Mouse (Mus musculus) limb, embryonic 11.5 days (tissue): ENCODE data around the gene Klk13. TPM values are rescaled to one million over a fixed set of nuclear protein-coding genes. Genes with fewer than 3 reads are reported as not detected.
"Not testable (repeated sequence)": the region's sequence is repeated elsewhere in the genome, so short reads cannot be mapped to it uniquely, and the experiment has no call there.

ENCODE experiments used
- ATAC-seq: fragments of 200-750 bp; cut with Nextera tagmentation; 2 replicates; pipeline ENCODE4 v1.8.0; 2017; ENCODE audit warnings: low read depth; ENCODE audit not compliant: insufficient number of reproducible peaks, low FRiP score, low TSS enrichment
- DNase-seq: peaks from one replicate; pipeline ENCODE4 v3.0.0-alpha.2; 2015; ENCODE audit warnings: low spot score
- H3K27ac ChIP-seq: fragments of 300-500 bp; sonication (generic); replicated peaks from 2 replicates; pipeline ENCODE4 v1.5.1; 2014; ENCODE audit warnings: low read depth, mild to moderate bottlenecking, low read length
- H3K27me3 ChIP-seq: fragments of 300-500 bp; sonication (generic); 2 replicates; pipeline ENCODE4 v1.6.1; 2014; ENCODE audit warnings: mild to moderate bottlenecking, low read length, mixed read lengths; ENCODE audit not compliant: control insufficient read depth, insufficient read depth
- H3K36me3 ChIP-seq: fragments of 300-500 bp; sonication (generic); 2 replicates; pipeline ENCODE4 v1.6.1; 2014; ENCODE audit warnings: mild to moderate bottlenecking, low read length, moderate library complexity, mixed read lengths; ENCODE audit not compliant: control insufficient read depth, insufficient read depth
- H3K4me1 ChIP-seq: fragments of 300-500 bp; sonication (generic); 2 replicates; pipeline ENCODE4 v1.6.1; 2014; ENCODE audit warnings: low read length, mixed read lengths; ENCODE audit not compliant: control insufficient read depth, insufficient read depth
- H3K4me2 ChIP-seq: fragments of 300-500 bp; sonication (generic); 2 replicates; pipeline ENCODE4 v1.6.1; 2014; ENCODE audit warnings: low read depth, mild to moderate bottlenecking, moderate library complexity; ENCODE audit not compliant: severe bottlenecking
- H3K4me3 ChIP-seq: fragments of 300-500 bp; sonication (generic); 2 replicates; pipeline ENCODE4 v1.5.1; 2014; ENCODE audit warnings: low read depth, low read length
- H3K9ac ChIP-seq: fragments of 300-500 bp; sonication (generic); 2 replicates; pipeline ENCODE4 v1.6.1; 2014; ENCODE audit warnings: mild to moderate bottlenecking, low read length
- H3K9me3 ChIP-seq: fragments of 300-500 bp; sonication (generic); 2 replicates; pipeline ENCODE4 v1.6.1; 2016; ENCODE audit warnings: low read length; ENCODE audit not compliant: control insufficient read depth
- WGBS: fragments of 180-500 bp; shearing (Covaris S2); extraction: QIAGEN DNeasy Blood & Tissue Kit; methylation state at CpG from one replicate; pipeline ENCODE4 v1.1.7; 2014; 5-methylcytosine and 5-hydroxymethylcytosine counted together
- polyA plus RNA-seq: library from polyadenylated mRNA; unstranded; fragments of >200 nt; fragmentation: Nextera tagmentation; extraction: Ambion mirVana; gene quantifications from 2 replicates; pipeline ENCODE4 v1.2.1, GENCODE M21; 2014

Gene Klk13
- polyA plus RNA-seq, result 0.48 and 1.0 TPM in 2 replicates

GRCm38 (mm10) chr7:43712267-43712666 lies at the start of gene Klk13:
Gene Klk13 (plus strand): TSS chr7:43712567.
- Histone ChIP-seq H3K27me3 (no peaks in the 10 kb centered on the region), H3K4me3 (no peak within 1 kb of the TSS), H3K36me3 (no peaks in the 10 kb centered on the region), H3K4me1 (peaks cover 8% of the 10 kb centered on the region; the same call in 1 of the 2 replicates), H3K9ac (no peak within 1 kb of the TSS), H3K9me3 (no peaks in the 10 kb centered on the region), H3K27ac (no peak within 1 kb of the TSS), H3K4me2 (peak within 1 kb of the TSS; percentile 33)
- DNase-seq, result no peak
- WGBS, result 58% methylated on average over 4 of the region's 4 CpGs
- ATAC-seq, result no peak

GRCm38 (mm10) chr7:43662804-43663203 lies 49.6 kb upstream of the Klk13 start:
- Histone ChIP-seq H3K4me2 (no peak overlapping the region), H3K4me1 (no peaks in the 10 kb centered on the region), H3K9me3 (no peaks in the 10 kb centered on the region), H3K36me3 (no peaks in the 10 kb centered on the region), H3K9ac (no peak overlapping the region), H3K27me3 (no peaks in the 10 kb centered on the region), H3K4me3 (no peak overlapping the region), H3K27ac (no peak overlapping the region)
- no peak for ATAC-seq
- no peak for DNase-seq
- 100% methylated on average over 1 of the region's 1 CpGs for WGBS

GRCm38 (mm10) chr7:43667221-43667620 lies 45.1 kb upstream of the Klk13 start:
- not testable (repeated sequence) for H3K4me3 ChIP-seq, ATAC-seq, H3K27me3 ChIP-seq, H3K9me3 ChIP-seq, H3K9ac ChIP-seq, H3K4me1 ChIP-seq, DNase-seq, H3K27ac ChIP-seq, H3K4me2 ChIP-seq, H3K36me3 ChIP-seq
- 88% methylated on average over 4 of the region's 4 CpGs for WGBS

- no peak overlapping the region for H3K27ac ChIP-seq
- WGBS, result 24% methylated on average over 3 of the region's 3 CpGs
Measured at GRCm38 (mm10) chr7:43668582-43668981, 43.8 kb upstream of the Klk13 start.

GRCm38 (mm10) chr7:43671064-43671808 lies 41.1 kb upstream of the Klk13 start:
- Histone ChIP-seq H3K4me2 (peak overlapping the region; percentile 34), H3K27ac (no peak overlapping the region), H3K9ac (peak overlapping the region; percentile 44; the same call in 1 of the 2 replicates), H3K4me3 (peak overlapping the region; percentile 63), H3K36me3 (peaks cover 9% of the 10 kb centered on the region), H3K4me1 (peaks cover 5% of the 10 kb centered on the region), H3K9me3 (no peaks in the 10 kb centered on the region), H3K27me3 (no peaks in the 10 kb centered on the region)
- peak; percentile 33; the same call in 1 of the 2 replicates for ATAC-seq
- WGBS, result 70% methylated on average over 11 of the region's 11 CpGs
- no peak for DNase-seq

More at GRCm38 (mm10) chr7:43668582-43668981, 43.8 kb upstream of the Klk13 start:
- H3K4me1 ChIP-seq, result peaks cover 5% of the 10 kb centered on the region
- no peak overlapping the region for H3K4me2 ChIP-seq
- DNase-seq (peak; percentile 34), ATAC-seq (no peak)
- H3K36me3 ChIP-seq, result no peaks in the 10 kb centered on the region
- no peaks in the 10 kb centered on the region for H3K9me3 ChIP-seq
- no peaks in the 10 kb centered on the region for H3K27me3 ChIP-seq
- H3K9ac ChIP-seq, result no peak overlapping the region
- H3K4me3 ChIP-seq, result no peak overlapping the region

- Histone ChIP-seq H3K4me1 (peaks cover 5% of the 10 kb centered on the region), H3K4me2 (peak within 1 kb of the TSS; percentile 58), H3K36me3 (peaks cover 16% of the 10 kb centered on the region), H3K27me3 (no peaks in the 10 kb centered on the region), H3K9me3 (no peaks in the 10 kb centered on the region), H3K9ac (peak within 1 kb of the TSS; percentile 68), H3K27ac (no peak within 1 kb of the TSS), H3K4me3 (peak within 1 kb of the TSS; percentile 63)
- peak; percentile 87 for DNase-seq
- ATAC-seq, result peak; percentile 93
- under 1% methylated on average over 26 of the region's 26 CpGs for WGBS
Measured at GRCm38 (mm10) chr7:43671809-43672580, 40.4 kb upstream of the Klk13 start, which contains the start of gene Ctu1. Gene Ctu1 (plus strand): TSS chr7:43672016.

- Histone ChIP-seq H3K9me3 (no peaks in the 10 kb centered on the region), H3K9ac (peak overlapping the region; percentile 68), H3K36me3 (peaks cover 23% of the 10 kb centered on the region), H3K4me3 (peak overlapping the region; percentile 63), H3K27me3 (no peaks in the 10 kb centered on the region), H3K4me1 (peaks cover 5% of the 10 kb centered on the region), H3K27ac (no peak overlapping the region), H3K4me2 (peak overlapping the region; percentile 58)
- 16% methylated on average over 10 of the region's 10 CpGs for WGBS
- DNase-seq, result peak; percentile 33
- no peak for ATAC-seq
Measured at GRCm38 (mm10) chr7:43672581-43673260, 39.6 kb upstream of the Klk13 start.

GRCm38 (mm10) chr7:43675091-43675490 lies 37.3 kb upstream of the Klk13 start:
- peaks cover 5% of the 10 kb centered on the region for H3K4me1 ChIP-seq
- no peak overlapping the region for H3K4me3 ChIP-seq
- no peaks in the 10 kb centered on the region; the same call in 1 of the 2 replicates for H3K9me3 ChIP-seq
- DNase-seq (no peak), ATAC-seq (no peak)
- peaks cover 26% of the 10 kb centered on the region for H3K36me3 ChIP-seq
- WGBS, result 89% methylated on average over 32 of the region's 32 CpGs
- no peak overlapping the region for H3K4me2 ChIP-seq
- H3K27ac ChIP-seq, result no peak overlapping the region
- no peak overlapping the region for H3K9ac ChIP-seq
- no peaks in the 10 kb centered on the region for H3K27me3 ChIP-seq
